Mouse (Mus musculus) lung, adult 2 months (tissue): ENCODE measurements around the gene Pycr2. TPM values are rescaled to one million over a fixed set of nuclear protein-coding genes. Genes with fewer than 3 reads are reported as not detected.

Experiments used
- DNase-seq: peaks from one replicate; pipeline ENCODE4 v3.0.0; 2022
- H3K4me1 ChIP-seq: fragments of 200-500 bp; 2 replicates; pipeline ENCODE4 v1.6.1; 2011; ENCODE audit warnings: low read length; ENCODE audit not compliant: control insufficient read depth, insufficient read depth
- H3K4me3 ChIP-seq: fragments of 200-500 bp; replicated peaks from 2 replicates; pipeline ENCODE3; 2011; ENCODE audit warnings: low read depth, mild to moderate bottlenecking, control low read depth, low read length; ENCODE audit errors: extremely low read depth
- CTCF ChIP-seq: fragments of 200-500 bp; IDR thresholded peaks from 2 replicates; pipeline ENCODE4 v1.5.1; 2011; ENCODE audit warnings: mild to moderate bottlenecking, low read length, control low read depth; ENCODE audit not compliant: insufficient read depth
- POLR2A ChIP-seq: fragments of 200-500 bp; IDR thresholded peaks from 2 replicates; pipeline ENCODE4 v1.6.1; 2011; ENCODE audit warnings: low read depth, mild to moderate bottlenecking, control low read depth, low read length, borderline replicate concordance; ENCODE audit errors: extremely low read depth
- WGBS: fragments of 180-500 bp; shearing (Covaris S2); methylation state at CpG from one replicate; pipeline ENCODE4 v1.1.7; 2018; 5-methylcytosine and 5-hydroxymethylcytosine counted together
- polyA plus RNA-seq: library from polyadenylated mRNA; depleted of rRNA; stranded (reverse); fragments of >200 nt; gene quantifications from 2 replicates; pipeline ENCODE4 v1.2.3, GENCODE M21; 2012

The Pycr2 gene
- polyA plus RNA-seq, 1 experiment = 36.7 TPM

GRCm38 (mm10) chr1:180916425-180916824 lies 12.3 kb downstream of the Pycr2 start:
- H3K4me1 ChIP-seq = no peaks in the 10 kb centered on the region
- WGBS = 81% methylated on average over 11 of the region's 11 CpGs
- DNase-seq = no peak
- no peak overlapping the region for H3K4me3 ChIP-seq
- no peak for TF ChIP-seq POLR2A
- TF ChIP-seq CTCF = no peak

- TF ChIP-seq POLR2A = no peak
- TF ChIP-seq CTCF = no peak
- H3K4me1 ChIP-seq = no peaks in the 10 kb centered on the region
- WGBS = 19% methylated on average over 1 of the region's 1 CpGs
Observed at GRCm38 (mm10) chr1:180917053-180917452, 13.0 kb downstream of the Pycr2 start.

GRCm38 (mm10) chr1:180919686-180920085 lies 15.6 kb downstream of the Pycr2 start:
- DNase-seq = peak; percentile 35
- no peak overlapping the region for H3K4me3 ChIP-seq
- H3K4me1 ChIP-seq = no peaks in the 10 kb centered on the region
- WGBS = 40% methylated on average over 8 of the region's 8 CpGs
- TF ChIP-seq POLR2A = no peak
- TF ChIP-seq CTCF = peak; percentile 74

More at GRCm38 (mm10) chr1:180917053-180917452, 13.0 kb downstream of the Pycr2 start:
- no peak overlapping the region for H3K4me3 ChIP-seq
- no peak for DNase-seq

- no peaks in the 10 kb centered on the region for H3K4me1 ChIP-seq
- no peak for TF ChIP-seq POLR2A
- no peak for TF ChIP-seq CTCF
- WGBS = 70% methylated on average over 6 of the region's 6 CpGs
- no peak overlapping the region for H3K4me3 ChIP-seq
- DNase-seq = no peak
Observed at GRCm38 (mm10) chr1:180922273-180923048, 18.4 kb downstream of the Pycr2 start.

GRCm38 (mm10) chr1:180924737-180925136 lies 20.6 kb downstream of the Pycr2 start:
- H3K4me1 ChIP-seq = no peaks in the 10 kb centered on the region
- WGBS = 63% methylated on average over 2 of the region's 2 CpGs
- no peak overlapping the region for H3K4me3 ChIP-seq
- TF ChIP-seq POLR2A = no peak
- no peak for TF ChIP-seq CTCF
- DNase-seq = no peak

- no peak overlapping the region for H3K4me3 ChIP-seq
- WGBS = 54% methylated on average over 4 of the region's 4 CpGs
- no peak for DNase-seq
- TF ChIP-seq POLR2A = no peak
- no peak for TF ChIP-seq CTCF
- H3K4me1 ChIP-seq = no peaks in the 10 kb centered on the region
Observed at GRCm38 (mm10) chr1:180926286-180926685, 22.2 kb downstream of the Pycr2 start.

GRCm38 (mm10) chr1:180929599-180929998 lies 25.5 kb downstream of the Pycr2 start:
- H3K4me3 ChIP-seq = no peak overlapping the region
- TF ChIP-seq POLR2A (no peak), CTCF (no peak)
- DNase-seq = no peak
- no peaks in the 10 kb centered on the region for H3K4me1 ChIP-seq
- 47% methylated on average over 2 of the region's 2 CpGs for WGBS

GRCm38 (mm10) chr1:180931106-180931505 lies 27.0 kb downstream of the Pycr2 start:
- no peak for TF ChIP-seq POLR2A
- TF ChIP-seq CTCF = no peak
- H3K4me3 ChIP-seq = no peak overlapping the region
- WGBS = 66% methylated on average over 3 of the region's 3 CpGs
- DNase-seq = no peak
- no peaks in the 10 kb centered on the region for H3K4me1 ChIP-seq

GRCm38 (mm10) chr1:180933659-180934058 lies 29.6 kb downstream of the Pycr2 start:
- H3K4me3 ChIP-seq = no peak overlapping the region
- 58% methylated on average over 6 of the region's 6 CpGs for WGBS
- TF ChIP-seq POLR2A = no peak
- TF ChIP-seq CTCF = no peak

More at GRCm38 (mm10) chr1:180933659-180934058, 29.6 kb downstream of the Pycr2 start:
- no peak for DNase-seq
- H3K4me1 ChIP-seq = no peaks in the 10 kb centered on the region
